Mouse (Mus musculus): ENCODE results near the gene Mier3.

GRCm38 (mm10) chr13:111744233-111745000 is 63.6 kb downstream of the Mier3 start:
- TF ChIP-seq POLR2A (IDR thresholded peaks at IDR 0.05; ENCODE audit: insufficient read depth, low read depth, low read length): no peak
- no peak for TF ChIP-seq CTCF (IDR thresholded peaks at IDR 0.05; ENCODE audit: insufficient read depth, low read depth, low read length)
